Comparison of ENCODE assay signal across 23 mouse cellular contexts in genomic region chr10:65542136-65542535, GRCm38 (mm10).
"Had no signal": no experiment of that assay in that cellular context is flagged by ENCODE, and none has a peak within 500 bp of the region (broad histone marks: within the 10 kb centered on the region; RNA-seq: fewer than 3 reads in every experiment).

No protein-coding gene starts in this region.

- ATAC-seq: forebrain, embryonic 16.5 days; hindbrain, postnatal 0 days; intestine, embryonic 16.5 days; liver, embryonic 12.5 days had no signal

- H3K4me2 ChIP-seq: heart, embryonic 12.5 days; hindbrain, embryonic 13.5 days; hindbrain, embryonic 15.5 days; limb, embryonic 13.5 days; limb, embryonic 15.5 days; liver, embryonic 12.5 days had no signal

- H3K4me1 ChIP-seq: heart, embryonic 10.5 days; heart, embryonic 12.5 days; hindbrain, embryonic 13.5 days; hindbrain, embryonic 15.5 days; limb, embryonic 13.5 days; limb, embryonic 15.5 days; liver, embryonic 12.5 days had no signal

- H3K9me3 ChIP-seq: heart, embryonic 10.5 days; heart, embryonic 12.5 days; hindbrain, embryonic 13.5 days; hindbrain, embryonic 15.5 days; limb, embryonic 13.5 days; limb, embryonic 15.5 days; liver, embryonic 12.5 days had no signal

- H3K36me3 ChIP-seq: heart, embryonic 10.5 days; heart, embryonic 12.5 days; hindbrain, embryonic 13.5 days; hindbrain, embryonic 15.5 days; limb, embryonic 13.5 days; limb, embryonic 15.5 days; liver, embryonic 12.5 days had no signal

- H3K4me3 ChIP-seq: gastrocnemius, adult 2 months; heart, embryonic 10.5 days; heart, embryonic 12.5 days; hindbrain, embryonic 13.5 days; hindbrain, embryonic 15.5 days; limb, embryonic 13.5 days; limb, embryonic 15.5 days; liver, embryonic 12.5 days had no signal

- DNase-seq: gastrocnemius, adult 2 months; gastrocnemius, postnatal 10 days; gastrocnemius, postnatal 25 days; heart, adult 18-20 months; heart, postnatal 10 days; heart, postnatal 4 days; kidney, adult 18-20 months; kidney, adult 9 months; kidney, postnatal 25 days; layer of hippocampus, adult 9-11 months; layer of hippocampus, postnatal 36 days; left cerebral cortex, postnatal 4 days had no signal

- H3K27ac ChIP-seq: gastrocnemius, adult 2 months; heart, embryonic 10.5 days; hindbrain, embryonic 13.5 days; hindbrain, embryonic 15.5 days; hindbrain, postnatal 0 days; limb, embryonic 13.5 days; limb, embryonic 15.5 days; liver, embryonic 12.5 days; liver, embryonic 14.5 days had no signal

- H3K27me3 ChIP-seq: heart, embryonic 12.5 days; hindbrain, embryonic 13.5 days; hindbrain, embryonic 15.5 days; limb, embryonic 13.5 days; limb, embryonic 15.5 days; liver, embryonic 12.5 days had no signal

- H3K9ac ChIP-seq: heart, embryonic 12.5 days; hindbrain, embryonic 13.5 days; hindbrain, embryonic 15.5 days; limb, embryonic 13.5 days; limb, embryonic 15.5 days; liver, embryonic 12.5 days; liver, embryonic 14.5 days had no signal
